Mouse (Mus musculus): ENCODE measurements around the gene Tspear.
"Not testable (repeated sequence)": the region's sequence is repeated elsewhere in the genome, so short reads cannot be mapped to it uniquely, and the experiment has no call there.

Gene Tspear

GRCm38 (mm10) chr10:77794976-77795375, 108.6 kb downstream of the Tspear start, which contains the start of gene Gm9639:
Gm9639 (minus strand) TSS chr10:77795076.
- DNase-seq (ENCODE audit: low spot score) = no peak

- no peak for DNase-seq (ENCODE audit: low spot score)
Measured at GRCm38 (mm10) chr10:77797677-77798076, 111.3 kb downstream of the Tspear start.

- not testable (repeated sequence) for DNase-seq (ENCODE audit: low spot score)
Measured at GRCm38 (mm10) chr10:77798164-77798920, 112.0 kb downstream of the Tspear start.

GRCm38 (mm10) chr10:77798921-77799508, 112.6 kb downstream of the Tspear start, which contains the start of gene Gm19668:
Gm19668 (minus strand) TSS chr10:77799133.
- DNase-seq (ENCODE audit: low spot score) = no peak

GRCm38 (mm10) chr10:77804095-77804494, 117.7 kb downstream of the Tspear start:
- no peak for DNase-seq (ENCODE audit: low spot score)

- no peak for DNase-seq (ENCODE audit: low spot score)
Measured at GRCm38 (mm10) chr10:77811743-77812142, 125.4 kb downstream of the Tspear start, which contains the start of gene Gm9507. Gm9507 (minus strand) TSS chr10:77811843.

GRCm38 (mm10) chr10:77814382-77814781, 128.0 kb downstream of the Tspear start, which contains the start of gene Gm2696:
Gm2696 (plus strand) TSS chr10:77814682.
- no peak for DNase-seq (ENCODE audit: low spot score)

GRCm38 (mm10) chr10:77815514-77815913, 129.1 kb downstream of the Tspear start:
- no peak for DNase-seq (ENCODE audit: low spot score)

GRCm38 (mm10) chr10:77818523-77818922, 132.2 kb downstream of the Tspear start:
- no peak for DNase-seq (ENCODE audit: low spot score)

- no peak for DNase-seq (ENCODE audit: low spot score)
Measured at GRCm38 (mm10) chr10:77819203-77819602, 132.8 kb downstream of the Tspear start.

GRCm38 (mm10) chr10:77826951-77827350, 140.6 kb downstream of the Tspear start, which contains the start of gene Krtap10-4:
Krtap10-4 (minus strand) TSS chr10:77827095.
- DNase-seq (ENCODE audit: low spot score) = no peak

- DNase-seq (ENCODE audit: low spot score) = no peak
Measured at GRCm38 (mm10) chr10:77835647-77836046, 149.3 kb downstream of the Tspear start, which contains the start of gene Krtap10-10. Krtap10-10 (plus strand) TSS chr10:77835947.

GRCm38 (mm10) chr10:77839006-77839405, 152.6 kb downstream of the Tspear start:
- DNase-seq (ENCODE audit: low spot score) = no peak

- no peak for DNase-seq (ENCODE audit: low spot score)
Measured at GRCm38 (mm10) chr10:77846503-77846902, 160.1 kb downstream of the Tspear start, which contains the start of gene Gm36176. Gm36176 (plus strand) TSS chr10:77846803.

- DNase-seq (ENCODE audit: low spot score) = no peak
Measured at GRCm38 (mm10) chr10:77846961-77847360, 160.6 kb downstream of the Tspear start.

- DNase-seq (ENCODE audit: low spot score) = no peak
Measured at GRCm38 (mm10) chr10:77847538-77847937, 161.2 kb downstream of the Tspear start.

- DNase-seq (ENCODE audit: low spot score) = no peak
Measured at GRCm38 (mm10) chr10:77852559-77852958, 166.2 kb downstream of the Tspear start, which contains the start of gene Gm10318. Gm10318 (plus strand) TSS chr10:77852859.

GRCm38 (mm10) chr10:77861675-77862074, 175.3 kb downstream of the Tspear start, which contains the start of gene Gm3285:
Gm3285 (plus strand) TSS chr10:77861975.
- no peak for DNase-seq (ENCODE audit: low spot score)

GRCm38 (mm10) chr10:77864067-77864761, 177.8 kb downstream of the Tspear start:
- no peak for DNase-seq (ENCODE audit: low spot score)

- DNase-seq (ENCODE audit: low spot score) = no peak
Measured at GRCm38 (mm10) chr10:77864762-77865143, 178.4 kb downstream of the Tspear start.

- DNase-seq (ENCODE audit: low spot score) = no peak
Measured at GRCm38 (mm10) chr10:77867546-77867945, 181.2 kb downstream of the Tspear start.

GRCm38 (mm10) chr10:77869651-77870050, 183.3 kb downstream of the Tspear start:
- DNase-seq (ENCODE audit: low spot score) = no peak

Measured in urinary bladder, postnatal 10 days (tissue).